Mouse (Mus musculus) cerebellum, adult 9-10 months (tissue): ENCODE measurements around the gene Iqck.

ENCODE experiments used
- DNase-seq: peaks from one replicate; pipeline ENCODE4 v3.0.0; 2022

Gene Iqck

DNA sequence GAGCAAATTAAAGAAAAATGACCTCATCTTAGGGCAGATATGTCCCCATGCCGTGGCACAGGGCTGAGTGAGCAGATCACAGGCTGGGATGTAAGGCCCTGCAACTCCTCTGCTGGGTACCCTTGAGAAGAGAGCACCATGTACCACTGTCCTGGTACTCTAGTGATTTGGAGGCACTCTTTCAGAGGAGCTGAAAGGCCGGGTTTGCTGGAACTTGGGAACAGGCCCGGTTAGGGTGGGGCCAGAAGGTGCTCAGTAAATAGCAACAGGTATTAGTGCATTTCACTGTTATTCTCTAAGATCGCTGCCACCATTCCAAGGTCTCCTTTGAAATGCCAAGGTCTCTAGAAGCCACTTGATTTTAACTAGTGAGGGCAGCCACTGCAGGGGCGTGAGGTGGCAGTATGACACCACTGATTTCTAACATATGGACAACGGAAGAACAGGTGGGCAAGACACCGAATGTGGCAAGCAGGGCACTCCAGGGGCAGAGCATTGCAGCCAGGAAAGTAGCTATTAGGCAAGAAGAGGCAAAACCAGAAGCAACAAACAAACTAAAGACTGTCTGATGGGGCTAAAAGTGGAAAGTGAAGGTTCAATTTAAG, 59.1 kb downstream of the Iqck start:
- DNase-seq, result peak; percentile 41

DNA sequence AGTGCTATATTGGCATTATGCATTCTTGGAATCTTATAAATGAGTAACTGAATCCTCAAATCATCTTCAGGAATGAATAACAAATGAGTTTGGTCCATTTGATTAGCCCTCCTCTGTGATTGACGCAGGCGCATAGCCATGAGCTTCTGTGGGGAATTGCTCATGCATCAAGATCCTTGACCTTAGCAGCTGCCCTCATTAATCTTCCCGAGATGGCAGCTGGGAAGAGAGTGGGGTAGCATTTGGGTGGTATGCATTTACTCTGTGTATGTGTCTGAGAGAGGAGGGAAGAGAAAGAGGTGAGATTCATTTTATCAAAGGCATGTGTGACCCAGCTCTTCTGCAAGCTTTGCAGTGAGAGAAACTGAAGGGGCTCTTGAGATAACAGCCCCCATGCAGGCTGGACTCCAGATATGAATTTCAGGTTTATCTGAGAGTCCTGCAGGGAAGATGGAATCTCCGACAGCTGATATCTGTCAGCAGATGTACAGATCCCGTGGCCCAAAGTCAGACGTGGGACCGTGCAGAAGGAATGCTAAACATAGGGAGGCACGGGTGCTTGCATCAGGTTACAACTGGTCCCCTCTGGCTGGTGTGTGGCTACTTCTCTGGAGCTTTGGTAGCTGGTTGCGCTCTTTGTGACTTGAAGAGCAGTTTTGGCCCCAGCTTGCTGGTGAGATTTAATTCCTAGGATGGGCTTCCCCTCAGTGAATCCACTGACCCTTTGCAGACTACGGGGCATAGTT, 63.9 kb downstream of the Iqck start:
- no peak for DNase-seq

DNA sequence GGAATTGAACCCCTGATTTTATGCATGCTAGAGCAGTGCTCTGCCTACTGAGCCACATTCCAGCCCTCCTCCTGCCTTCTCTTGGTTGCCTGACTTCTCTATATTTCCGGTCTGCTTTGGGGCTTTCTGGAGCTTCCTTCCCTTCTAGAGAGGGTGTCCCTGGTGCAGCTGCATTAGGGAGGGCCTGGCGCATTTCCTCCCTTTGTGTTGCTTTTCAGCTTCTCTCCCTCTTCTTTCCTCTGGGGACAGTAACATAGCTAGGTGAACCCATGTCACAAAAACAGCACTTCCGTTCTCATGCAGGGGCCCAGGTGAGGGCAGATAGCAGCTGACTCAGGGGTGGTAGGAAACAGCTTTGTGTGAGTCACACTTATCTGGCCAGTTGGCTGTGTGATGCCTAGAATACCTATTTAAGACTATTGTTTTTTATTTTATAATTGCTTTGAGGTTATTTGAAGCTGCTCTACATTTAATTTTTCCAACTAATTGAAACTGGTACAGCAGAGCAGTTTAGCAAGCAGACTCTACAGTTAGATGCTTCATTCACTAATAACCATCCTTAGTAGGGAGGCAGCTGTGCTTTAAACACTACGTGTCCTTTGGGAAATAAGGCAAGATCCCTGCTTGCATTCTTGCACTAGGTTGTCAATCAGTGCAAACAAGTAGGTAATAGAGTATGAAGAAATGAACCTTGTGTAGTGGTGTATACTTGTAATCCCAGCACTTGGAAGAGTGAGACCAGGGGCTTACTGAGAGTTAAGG, 67.1 kb downstream of the Iqck start:
- DNase-seq, result no peak

DNA sequence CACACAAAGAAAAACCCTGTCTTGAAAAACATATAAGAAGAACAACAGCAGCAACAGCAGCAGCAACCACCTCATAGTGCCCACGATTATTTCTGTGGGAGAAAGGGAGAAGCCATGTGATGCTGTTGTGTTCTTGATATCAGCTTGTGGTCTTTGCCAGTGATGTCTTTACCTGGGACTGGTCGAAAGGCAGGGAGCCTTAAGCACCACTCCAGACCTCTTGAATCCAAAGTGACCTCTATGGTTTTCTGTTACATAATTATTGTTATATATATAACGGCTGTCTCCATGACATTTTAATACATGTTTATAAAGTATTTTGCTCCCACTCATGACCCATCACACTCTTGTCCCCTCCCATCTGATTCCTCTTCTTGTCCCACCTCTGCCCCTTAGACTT, 70.0 kb downstream of the Iqck start:
- no peak for DNase-seq

DNA sequence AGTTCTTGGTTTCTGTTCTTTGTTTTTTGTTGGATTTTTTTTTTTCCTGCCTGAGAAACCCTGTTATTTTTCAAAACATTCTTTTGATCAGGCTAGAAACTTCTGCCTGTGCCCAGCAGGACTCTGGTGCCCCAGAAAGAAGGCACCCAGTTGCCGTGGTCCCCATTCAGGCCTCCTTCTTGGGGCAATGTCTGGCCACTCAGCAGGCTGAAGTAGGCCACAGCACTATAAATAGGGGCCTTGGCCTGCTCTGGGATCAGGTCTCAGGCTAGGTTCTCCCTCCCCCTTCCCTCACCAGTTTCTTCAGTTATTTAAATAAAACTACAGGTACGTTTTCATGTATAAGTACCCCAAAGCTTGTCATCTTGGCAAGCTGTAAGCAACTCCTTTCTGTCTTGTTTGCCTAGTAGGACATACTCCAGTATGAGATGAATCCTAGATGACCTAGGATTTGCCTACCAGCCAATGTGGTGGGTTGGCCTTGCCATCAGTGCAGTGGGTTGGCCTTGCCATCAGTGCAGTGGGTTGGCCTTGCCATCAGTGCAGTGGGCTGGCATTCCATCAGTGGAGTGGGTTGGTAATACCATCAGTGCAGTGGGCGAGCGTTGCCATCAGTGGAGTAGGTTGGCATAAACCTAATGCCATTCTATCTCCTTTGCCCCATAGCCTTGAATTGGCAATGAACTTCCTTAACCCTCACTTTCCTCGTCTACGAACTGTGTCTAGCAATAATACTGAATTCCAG, 71.1 kb downstream of the Iqck start:
- DNase-seq, result no peak

DNA sequence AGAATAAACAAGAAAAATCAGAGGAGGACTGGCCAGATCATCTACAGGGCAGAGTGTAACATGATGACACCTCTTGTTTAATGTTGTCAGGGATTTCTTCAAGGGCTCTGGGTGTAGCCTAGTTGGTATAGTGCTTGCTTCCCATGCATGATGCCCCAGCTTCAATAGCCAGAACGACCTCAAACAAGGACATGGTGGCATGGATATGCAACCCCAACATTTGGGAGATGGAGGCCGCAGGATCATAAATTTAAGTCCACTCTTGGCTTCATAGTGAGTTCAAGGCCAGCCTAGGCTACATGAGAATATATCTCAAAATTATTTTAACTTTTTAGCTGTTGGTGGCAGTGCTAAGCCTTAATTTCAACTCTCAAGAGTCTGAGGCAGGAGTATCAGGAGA, 71.7 kb downstream of the Iqck start:
- DNase-seq, result no peak

DNA sequence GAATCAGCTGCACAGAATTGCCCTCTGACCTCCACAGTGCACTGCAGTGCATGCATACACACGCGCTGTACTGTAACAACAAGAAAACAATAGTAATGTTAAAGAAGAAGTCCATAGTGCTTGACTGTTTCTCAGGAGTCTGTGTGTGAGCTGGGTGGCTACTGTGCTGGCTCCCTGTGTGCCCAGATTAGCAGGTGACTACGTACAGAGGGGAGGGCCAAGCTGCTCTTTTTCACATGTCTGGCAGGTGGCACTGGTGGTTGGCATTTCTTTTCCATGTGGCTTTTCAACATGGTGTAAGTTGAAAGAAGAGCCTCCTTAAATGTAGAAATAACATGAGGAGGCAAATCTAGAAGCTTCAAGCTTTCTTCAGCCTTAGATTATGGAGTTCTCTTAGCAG, 72.8 kb downstream of the Iqck start:
- no peak for DNase-seq

DNA sequence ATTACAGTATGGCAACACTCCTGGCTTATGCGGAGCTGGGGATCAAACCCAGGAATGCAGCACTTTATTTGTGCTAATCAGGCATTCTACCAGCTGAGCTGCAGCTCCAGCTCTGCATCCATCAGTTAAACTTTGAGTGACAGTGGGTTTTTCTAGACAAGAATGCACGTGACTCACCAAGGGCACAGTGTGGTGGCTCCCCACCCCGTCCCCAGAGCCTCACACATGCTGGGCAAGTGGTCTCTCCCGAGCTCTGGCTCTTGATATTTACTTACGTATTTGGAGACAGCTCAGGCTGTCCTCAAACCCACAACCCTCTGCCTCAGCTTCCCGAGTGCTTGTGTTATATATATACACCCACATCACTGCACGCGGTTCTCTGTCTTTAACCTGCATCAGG, 73.4 kb downstream of the Iqck start:
- no peak for DNase-seq

DNA sequence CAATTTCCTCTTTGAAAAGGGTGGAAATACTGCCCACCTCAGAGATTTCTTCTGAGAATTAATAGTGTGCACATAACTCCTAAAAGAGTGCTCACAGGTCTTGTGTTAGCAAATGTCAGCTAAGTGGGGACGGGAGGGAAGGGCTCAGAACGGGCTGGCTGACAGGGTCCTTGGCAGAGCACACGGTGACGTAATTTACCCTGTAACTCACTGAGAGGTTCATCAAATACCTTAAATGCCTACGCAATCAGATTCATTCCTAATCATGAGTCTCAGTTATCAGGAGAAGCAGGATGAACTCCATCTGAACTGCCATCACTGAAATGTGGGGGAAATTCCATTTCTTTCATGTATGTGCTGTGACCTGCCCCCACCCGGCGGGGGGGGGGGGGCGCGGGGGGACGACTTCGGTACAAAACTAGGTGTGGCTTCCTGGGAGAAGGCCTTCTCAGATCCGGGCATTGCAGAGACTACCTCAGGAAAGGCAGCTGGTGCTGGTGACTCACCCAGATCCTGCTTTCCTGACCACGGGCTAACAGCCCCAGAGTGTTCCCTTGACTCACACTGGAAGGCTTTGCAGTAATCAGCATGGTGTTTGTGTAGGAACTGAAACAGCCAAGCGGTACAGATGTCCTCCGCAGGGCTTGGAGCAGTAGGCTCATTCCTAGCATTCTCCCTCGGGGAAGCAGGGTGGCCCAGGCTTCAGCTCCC, 74.2 kb downstream of the Iqck start:
- no peak for DNase-seq

DNA sequence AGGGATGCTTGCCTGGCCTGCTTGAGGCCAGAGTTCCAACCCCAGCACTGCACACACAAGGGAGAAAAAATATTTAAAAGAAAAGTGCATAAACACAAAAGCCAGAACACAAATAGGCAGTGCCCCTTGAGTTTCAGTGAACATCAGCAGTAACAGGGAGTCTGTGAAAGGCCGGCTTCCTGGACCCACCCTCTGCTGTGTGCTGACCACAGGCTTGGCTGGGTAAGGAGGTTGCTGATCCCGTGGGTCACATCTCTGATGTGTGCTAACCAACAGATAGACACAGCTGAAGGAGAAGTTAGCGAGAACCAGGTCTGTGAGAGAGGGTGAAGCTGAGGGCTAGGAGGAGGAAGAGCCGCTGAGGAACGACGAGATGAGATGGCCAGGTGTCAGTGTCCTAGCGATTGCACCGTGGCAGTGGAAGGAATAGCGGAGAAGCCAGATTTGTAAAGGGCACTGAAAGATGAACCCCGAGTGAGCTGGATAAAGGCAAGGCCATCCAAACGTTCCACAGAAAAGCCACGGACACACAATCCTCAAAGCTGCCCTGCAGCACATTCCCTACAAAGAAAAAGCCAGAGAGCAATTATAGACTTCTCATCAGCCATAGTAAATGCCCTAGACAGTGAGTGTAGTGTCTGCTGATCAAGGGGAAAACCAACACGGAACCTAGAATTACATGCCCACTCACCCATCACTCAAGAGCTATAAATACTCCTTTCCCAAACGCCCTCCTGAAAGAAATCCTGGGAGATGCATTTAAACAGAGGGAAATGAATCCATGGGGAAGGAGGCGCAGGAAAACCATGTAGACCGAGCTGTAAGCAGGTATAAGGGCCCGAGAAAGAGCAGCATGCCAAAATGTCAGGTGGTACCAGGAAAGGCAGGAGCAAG, 76.2 kb downstream of the Iqck start:
- no peak for DNase-seq

DNA sequence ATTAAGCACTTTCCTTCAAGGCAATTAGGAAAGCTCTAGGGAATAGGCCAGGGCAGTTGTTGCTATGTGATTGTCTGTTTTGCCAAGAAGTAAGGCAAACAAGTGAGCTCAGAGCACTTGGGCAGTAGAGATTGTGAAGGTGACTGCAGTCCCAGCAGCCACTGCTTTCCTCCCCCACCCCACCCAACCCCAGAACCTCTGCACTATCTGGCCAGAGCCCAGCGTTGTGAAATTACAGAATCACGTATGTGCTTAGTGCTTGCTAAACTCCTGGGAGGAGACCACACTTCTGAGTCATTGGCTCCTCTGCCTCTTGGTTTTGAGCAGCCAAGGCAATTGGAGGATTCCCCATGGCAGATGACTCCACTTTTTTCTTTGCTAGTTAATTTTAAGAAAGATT, 79.8 kb downstream of the Iqck start:
- DNase-seq, result no peak

DNA sequence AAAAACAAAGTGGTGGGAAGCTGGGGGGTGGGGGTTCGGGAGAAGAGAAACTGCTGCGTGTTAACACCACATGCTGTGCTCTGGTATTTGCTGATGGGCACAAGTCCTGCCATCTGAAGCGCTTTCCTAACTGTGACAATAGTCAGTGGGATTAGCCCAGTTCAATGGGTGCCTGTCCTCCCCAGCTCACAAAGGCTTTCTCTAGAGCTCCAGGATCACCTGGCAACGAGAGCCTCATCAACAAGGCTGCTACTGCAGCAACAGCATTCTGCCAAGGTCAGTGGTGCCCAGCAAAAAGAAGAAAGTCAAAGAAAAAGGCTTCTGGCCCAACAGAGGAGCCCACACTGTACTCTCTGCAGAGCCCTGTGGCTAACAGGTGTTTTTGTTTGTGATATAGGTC, 81.3 kb downstream of the Iqck start:
- no peak for DNase-seq

DNA sequence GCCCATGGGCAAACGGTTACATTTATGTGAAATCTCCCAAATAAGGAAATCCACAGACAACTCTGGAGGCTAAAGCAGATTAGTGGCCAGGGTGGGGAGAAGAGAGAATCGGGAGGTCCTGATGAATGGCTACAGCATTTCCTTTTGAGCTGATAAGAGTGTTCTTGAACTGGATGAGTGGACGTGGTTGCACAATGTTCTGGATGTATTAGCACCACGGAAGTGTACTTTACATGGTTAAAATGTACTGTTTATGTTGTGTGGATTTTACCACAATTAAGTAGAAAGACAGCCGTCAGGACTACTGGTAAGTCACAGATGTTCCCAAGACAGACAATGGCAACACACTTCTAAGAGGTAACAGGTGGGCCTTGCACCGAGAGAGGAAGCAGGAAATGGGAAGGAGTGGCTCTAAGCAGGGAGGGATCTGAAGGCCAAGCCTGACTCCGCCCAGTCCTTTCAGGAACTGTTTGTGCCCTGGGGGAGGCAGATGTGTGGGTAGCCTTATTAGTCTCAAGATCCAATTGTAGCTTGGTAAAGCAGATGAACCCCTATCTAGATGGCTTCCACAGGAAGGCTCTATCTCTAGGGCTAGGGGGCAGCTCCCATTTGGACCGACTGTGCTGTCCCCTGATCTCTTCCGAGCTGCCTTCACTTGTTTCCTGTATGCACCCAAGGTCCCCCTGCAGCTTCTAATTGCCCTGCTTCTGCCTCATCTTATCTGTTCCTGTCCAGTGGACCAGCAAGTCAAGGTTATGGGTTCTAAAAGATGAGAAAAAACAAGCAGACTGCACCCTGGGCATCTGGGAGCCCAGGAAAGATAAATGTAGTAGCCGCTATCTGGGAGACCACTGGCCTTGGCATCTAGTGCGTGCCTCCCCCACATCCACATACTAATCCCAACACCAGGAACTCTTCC, 82.2 kb downstream of the Iqck start:
- no peak for DNase-seq

DNA sequence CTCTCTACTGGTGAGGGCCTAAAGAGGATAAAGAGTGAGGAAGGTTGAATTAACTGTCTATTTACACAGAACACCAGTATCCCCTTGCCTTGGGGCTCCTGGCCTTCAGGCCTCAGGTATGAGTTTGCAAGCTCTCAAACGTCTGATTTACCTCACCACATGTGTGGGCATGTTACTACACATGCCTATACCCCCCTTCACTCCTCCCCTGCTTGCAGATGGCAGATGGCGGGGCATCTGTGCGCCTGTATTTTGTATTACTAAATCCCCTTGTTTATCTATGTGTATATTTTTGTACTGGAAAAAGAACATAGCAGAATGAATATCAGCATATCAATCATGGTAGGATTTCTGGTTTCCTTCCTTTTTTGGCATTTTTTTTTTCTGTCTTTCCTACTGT, 86.7 kb downstream of the Iqck start:
- DNase-seq, result no peak

DNA sequence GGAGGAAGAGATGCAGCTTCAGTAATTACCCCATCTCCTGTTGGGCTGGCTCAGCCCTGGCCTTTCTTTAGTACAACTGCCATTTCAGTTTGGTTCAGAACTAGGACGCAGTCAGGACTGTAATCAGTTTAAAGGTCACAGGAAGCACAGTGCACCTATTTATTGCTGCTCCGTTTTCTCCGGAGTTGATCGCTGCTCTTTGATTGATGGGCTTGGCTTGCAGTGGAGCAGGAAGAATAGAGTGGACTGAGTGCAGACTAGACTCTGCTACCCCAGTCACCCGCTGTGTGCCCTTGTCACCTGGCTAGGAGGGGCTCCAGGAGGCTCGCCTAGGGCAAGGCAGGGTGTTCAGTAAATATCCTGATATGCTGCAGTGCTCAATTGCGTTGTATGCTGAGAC, 87.6 kb downstream of the Iqck start:
- no peak for DNase-seq

DNA sequence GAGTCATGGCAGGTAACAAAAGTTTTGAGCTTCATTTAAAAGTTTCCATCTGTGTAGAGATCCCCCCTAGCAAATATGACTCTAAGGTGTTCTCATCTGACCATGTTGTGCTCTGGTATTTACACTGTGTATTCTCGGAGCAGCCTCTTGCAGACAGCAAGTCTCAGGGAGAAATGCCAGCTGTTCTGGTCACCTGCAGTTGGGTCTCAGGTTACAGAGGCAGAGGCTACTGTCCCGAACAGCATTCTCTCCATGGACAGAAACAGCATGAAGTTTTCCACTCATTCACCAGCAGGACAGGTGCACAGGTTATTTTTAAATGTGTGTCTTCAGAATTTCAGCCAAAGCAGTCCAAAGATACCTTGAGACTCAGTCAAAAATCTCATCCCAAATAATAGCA, 89.3 kb downstream of the Iqck start:
- DNase-seq, result no peak

DNA sequence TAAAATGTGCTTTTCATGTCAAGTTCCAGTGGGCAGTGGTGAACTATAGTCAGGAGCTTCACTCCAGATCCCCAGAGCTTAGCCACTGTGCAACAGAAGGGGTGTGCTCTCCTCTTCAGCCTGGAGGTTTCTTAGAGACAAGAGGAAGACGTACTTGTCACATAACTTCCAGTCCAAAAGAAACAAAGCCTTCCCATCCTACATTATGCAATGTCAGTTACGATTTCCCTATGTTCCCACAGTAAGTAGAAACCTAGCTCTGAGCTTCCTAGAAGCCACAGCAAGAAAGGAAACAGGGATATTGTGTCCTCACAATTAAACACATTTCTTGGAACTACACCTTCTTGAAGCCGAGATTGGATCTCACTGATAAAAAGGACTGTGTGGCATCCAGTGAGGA, 91.7 kb downstream of the Iqck start:
- DNase-seq, result no peak

DNA sequence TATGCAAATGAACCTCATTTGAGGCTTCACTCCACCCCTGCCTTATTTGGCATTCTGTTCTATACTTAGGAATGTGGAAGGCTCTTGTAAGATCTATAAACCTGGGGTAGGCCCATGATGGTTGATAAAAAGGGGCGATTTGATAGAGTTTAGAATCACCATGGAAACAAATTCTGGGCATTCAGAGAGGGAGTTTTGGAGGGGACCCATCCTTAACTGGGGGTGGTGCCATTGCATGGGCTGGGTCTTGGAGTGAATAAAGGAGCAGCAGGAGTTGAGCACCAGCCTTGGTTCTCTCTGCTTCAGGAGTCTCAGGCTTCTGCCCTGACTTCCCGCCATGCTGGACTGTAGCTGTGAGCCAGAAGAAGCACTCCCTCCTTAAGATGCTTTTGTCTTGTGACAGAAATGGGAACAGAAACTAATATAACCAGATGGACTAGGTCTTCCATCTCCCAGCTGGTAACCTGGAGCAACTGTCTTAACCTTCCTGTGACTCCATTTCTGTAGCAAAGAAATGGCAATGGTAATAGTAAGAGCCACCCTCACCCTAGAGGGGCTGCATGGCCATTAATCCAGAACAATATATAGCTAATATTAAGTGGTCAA, 93.2 kb downstream of the Iqck start:
- DNase-seq, result no peak

DNA sequence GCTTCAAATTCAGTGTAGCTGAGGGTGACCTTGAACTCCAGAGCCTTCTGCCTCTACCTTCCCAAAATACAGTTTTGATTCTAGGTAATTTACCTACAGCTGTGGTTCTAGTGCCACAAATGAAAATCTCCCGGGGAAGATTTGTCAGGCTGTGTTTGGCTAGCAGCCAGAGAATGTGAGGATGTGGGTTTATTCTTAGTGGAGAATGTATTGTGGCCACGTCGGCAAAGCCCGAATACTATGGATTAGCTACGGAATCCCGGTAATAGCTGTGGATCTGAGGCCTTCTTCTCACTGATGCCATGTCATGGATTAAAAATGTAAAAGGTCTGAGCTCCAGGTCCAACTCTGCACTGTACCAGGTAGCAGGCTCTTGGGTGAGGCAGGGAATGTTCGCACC, 94.2 kb downstream of the Iqck start:
- DNase-seq, result no peak

DNA sequence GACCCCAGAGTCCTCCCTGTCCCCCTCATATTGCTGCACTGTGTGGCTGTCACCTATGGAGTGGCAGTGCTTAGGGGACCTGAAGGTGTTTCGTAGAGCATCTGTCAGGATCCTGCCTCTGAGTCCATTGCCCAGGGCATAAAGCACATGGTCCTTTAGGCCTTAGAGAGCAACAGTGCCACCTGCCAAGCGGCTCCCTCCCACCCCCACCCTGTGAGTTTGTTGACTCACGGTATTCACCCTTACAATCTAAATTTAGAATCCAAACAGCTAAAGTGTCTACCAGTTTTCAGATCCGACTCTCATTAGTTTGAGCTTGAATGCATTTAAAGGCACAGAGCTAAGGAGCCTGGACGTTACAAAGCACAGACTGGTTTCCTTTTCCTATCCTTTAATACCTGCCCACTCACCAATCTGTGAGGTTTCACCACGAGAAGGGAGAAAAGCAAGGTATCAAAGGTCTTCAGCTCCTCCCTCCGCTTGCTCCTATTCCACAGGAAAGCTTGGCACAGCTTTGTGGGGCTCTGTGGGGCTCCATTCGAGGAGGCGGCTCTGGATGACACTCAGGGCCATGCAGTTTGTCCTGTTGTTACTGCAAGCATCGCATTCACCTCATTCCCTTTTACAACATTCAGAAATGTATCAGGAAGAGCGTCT, 98.2 kb downstream of the Iqck start:
- no peak for DNase-seq
